Mouse (Mus musculus): ENCODE results near the gene Tle3.

The Tle3 gene

DNA sequence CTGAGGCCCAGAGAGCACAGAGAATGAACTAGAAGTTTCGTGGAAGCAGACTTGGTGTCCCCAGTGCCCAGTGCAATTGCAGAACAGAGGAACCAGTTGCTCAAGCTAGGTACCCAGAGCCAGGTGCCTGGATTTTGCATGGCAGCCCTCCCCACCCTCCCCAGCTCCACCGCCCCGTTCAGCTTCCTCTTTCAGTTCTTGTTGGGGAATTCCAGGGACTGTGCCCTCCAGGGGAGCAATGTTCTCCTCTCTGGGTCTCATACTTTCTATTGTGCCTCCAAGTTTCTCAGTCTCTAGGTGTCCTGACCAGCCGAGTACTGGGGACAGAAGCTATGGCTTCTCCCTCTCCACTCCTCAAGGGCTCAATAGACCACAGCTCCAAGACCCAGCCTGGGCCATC is 59.7 kb downstream of the Tle3 start:
- DNase-seq (ENCODE audit: extremely low read depth, low read depth, low spot score) = no peak

GRCm38 (mm10) chr9:61433206-61433605 is 61.0 kb downstream of the Tle3 start:
- no peak for DNase-seq (ENCODE audit: extremely low read depth, low read depth, low spot score)

DNA sequence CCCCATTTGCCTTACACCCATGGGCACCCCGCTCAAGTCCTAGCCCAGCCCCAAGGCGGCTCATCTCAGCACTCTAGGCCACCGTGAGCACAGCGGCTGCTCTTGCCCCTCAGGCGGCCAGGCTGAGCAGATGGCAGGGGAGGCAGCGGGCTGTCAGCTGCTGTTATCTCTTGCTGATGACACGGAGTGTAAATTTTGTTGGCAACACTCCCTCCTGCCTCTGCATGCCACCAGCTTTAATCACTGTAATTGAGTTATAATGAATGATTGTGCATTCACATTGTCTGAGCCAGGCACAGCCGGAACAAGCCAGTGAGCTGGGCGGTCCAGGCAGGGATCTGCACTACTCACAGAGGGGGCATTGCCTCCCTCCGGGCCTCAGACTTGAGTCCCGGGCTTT is 61.9 kb downstream of the Tle3 start:
- no peak for DNase-seq (ENCODE audit: extremely low read depth, low read depth, low spot score)

DNA sequence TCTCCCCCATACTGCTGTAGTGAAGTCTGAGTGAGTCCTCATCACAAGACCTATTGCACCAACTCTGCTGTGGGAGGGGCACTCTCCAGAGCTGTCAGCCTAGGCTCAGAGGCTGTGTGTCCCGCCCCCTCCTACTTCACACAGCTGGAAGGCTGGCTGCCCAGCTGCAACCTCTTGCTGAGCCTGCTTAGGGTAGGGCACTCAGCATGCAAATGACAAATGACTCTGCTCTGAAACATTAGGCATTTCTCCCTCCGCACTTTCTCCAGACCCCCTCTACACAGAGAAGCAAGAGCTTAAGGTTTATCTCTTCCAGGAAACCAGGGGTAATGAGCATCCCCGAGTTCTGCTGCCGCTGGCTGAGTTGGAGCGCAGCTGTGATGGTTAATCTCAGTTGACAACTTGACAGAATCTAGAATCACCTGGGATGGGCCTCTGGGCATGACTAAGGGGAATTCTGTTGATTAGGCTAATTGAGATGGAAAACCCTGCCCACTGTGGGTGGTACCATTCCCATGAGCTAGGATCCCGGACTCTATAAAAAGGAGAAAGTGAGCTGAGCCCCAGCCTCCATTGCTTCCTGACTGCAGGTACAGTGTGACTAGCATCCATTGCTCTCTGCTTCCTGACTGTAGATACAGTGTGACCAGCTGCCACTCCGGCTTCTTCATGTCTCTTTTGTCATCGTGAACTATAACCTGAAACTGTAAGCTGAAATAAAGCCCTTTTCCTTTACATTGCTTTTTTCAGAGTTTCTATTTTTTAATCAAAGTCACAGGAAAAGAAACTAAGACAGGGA is 63.2 kb downstream of the Tle3 start:
- no peak for DNase-seq (ENCODE audit: extremely low read depth, low read depth, low spot score)

DNA sequence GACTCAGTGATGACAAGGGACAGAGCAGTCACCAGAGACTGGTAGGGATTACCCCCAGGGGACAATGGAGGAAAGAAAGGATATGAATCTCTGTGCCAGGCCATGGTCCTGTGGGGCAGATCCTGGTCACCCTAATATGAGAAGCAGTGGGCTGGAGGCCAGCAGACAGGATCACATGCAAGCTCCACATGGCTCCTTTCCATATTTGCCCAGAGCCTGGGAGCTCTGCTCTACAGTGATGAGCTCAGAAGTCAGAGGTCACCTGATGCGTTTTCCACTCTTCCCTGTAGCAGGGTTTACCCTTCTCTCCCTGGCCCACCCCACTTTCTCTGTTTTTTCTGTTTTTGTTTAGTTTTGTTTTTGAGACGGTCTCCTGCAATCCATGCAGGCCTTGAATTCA is 63.9 kb downstream of the Tle3 start:
- DNase-seq (ENCODE audit: extremely low read depth, low read depth, low spot score) = no peak

DNA sequence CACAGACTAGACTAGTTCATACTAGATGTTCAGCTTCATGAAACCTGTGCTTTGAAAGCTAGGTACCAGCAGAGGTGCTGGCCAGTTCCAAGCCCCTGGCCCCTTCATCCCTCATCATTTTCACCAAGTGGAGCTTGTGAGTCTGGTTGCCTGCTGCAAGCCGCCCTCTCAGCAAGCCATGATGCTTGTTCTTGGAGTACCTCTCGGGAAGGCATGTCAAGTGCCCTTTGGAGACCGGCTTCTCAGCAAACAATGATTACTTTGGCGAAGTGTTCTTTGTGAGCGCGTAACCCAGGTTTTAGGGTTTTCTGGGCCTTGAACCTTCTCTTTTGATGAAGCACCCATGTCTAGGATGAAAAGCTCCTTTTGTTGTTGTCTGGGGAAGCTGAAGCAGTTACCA is 64.6 kb downstream of the Tle3 start:
- DNase-seq (ENCODE audit: extremely low read depth, low read depth, low spot score) = no peak

- DNase-seq (ENCODE audit: extremely low read depth, low read depth, low spot score) = peak; percentile 42
These were observed 66.9 kb downstream of the Tle3 start for GRCm38 (mm10) chr9:61439092-61439491.

GRCm38 (mm10) chr9:61439979-61440378 is 67.8 kb downstream of the Tle3 start:
- no peak for DNase-seq (ENCODE audit: extremely low read depth, low read depth, low spot score)

DNA sequence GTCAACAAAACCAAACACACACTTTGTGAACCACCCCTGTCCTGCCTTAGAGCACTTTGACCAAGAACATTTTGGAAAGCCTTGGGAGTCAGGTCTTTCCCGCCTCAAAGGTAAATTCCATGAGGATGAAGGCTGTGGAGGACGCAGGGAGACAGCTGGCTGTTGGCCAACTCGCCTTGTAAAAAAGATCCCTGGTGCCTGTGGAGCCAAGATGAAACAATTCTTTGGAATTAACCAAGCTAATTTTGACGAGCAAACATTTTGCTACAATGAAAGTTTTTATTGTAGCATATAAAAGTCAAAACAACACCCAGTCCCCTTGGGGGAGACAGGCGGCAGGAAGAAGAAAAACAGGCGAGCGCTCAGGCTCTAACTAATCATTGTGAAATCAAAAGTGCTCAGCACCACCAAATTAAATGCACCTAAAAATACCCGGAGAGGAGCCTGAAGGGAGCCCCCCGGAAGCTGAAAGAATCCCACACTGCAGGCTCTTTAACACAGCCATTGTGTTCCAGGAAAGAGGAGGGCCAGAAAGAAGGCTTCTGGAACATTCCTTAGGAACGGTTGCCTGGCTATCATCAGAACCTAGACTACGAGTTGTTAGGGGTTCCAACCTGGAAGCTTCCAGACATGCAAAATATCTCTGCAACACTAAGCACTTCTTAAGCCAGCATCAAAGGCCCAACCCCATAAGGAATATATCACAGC is 69.2 kb downstream of the Tle3 start:
- DNase-seq (ENCODE audit: extremely low read depth, low read depth, low spot score) = no peak

DNA sequence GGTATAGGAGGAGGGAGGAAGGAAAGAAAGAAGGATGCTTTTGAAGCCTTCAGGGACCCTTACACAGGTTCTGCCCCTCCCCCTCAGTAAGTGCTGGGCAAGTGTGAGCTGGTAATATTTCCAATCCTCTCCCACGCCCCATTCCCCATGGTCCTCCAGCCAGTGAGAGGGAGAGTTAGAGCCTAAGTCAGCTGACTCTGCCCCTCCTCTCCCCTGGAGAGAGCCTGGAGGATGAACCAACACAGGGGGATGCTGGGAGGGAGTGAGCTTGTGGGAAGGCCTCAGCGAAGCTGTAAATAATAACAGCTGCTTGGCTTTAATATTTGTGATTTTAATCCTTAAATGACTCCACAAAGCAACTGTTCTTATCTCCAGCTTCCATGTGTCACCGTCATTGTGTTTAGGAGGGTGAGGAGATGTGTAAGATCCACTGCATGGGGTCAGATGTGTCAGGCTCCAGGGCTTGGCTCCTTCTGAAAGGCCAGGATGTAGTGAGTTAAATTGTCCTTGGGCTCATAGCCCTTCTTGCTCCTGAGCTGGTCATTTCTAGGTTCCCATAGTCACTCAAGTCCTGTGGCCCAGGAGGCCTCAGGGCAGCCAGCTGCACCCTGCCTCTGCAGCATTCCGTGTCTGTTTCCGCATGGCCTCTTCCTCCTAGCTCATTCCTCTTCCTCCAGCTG is 70.9 kb downstream of the Tle3 start:
- no peak for DNase-seq (ENCODE audit: extremely low read depth, low read depth, low spot score)

DNA sequence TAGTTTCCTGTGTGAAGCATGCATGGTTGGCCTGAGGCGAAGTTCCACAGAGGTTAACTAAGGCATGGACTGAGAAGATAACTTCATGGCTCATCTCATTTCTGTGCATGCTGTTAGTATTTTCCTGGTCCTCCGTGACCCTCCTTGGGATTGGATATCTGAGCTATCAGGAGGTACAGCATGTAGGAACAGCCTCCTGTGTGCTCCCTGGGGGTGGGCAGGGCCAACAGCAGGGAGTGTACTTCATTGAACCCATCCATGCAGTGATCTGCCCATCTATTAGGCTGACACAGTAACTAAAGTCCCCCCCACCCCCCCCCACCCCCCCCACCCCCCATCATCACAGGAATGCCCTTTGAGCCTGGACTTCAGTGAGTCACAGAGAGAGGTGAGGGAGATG is 73.0 kb downstream of the Tle3 start:
- DNase-seq (ENCODE audit: extremely low read depth, low read depth, low spot score) = no peak

DNA sequence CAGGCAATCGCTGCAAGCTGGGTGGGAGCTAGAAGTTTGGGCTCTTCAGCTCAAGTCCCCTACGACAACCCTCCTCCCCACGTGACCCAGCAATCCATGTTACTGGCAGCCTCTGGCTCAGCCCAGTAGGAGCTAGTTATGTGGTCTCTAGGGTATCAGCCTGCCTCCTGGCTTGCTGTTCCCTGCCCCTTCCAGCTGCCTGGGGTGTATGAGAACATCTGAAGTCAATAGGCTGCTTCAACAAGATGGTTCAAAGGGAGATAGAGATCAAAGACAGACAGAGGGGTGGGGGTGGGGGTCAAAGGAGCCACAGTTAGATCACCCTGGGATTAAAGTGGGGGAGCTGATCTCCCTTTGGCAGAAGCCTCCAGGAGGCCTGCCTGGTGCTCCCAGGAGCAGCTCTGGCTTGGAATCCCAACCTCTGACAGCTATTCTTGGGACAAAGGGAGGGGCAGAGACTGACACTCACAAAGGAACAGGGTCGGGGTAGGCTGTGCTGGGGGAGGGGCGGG is 73.6 kb downstream of the Tle3 start:
- DNase-seq (ENCODE audit: extremely low read depth, low read depth, low spot score) = no peak

GRCm38 (mm10) chr9:61446965-61447364 is 74.8 kb downstream of the Tle3 start:
- DNase-seq (ENCODE audit: extremely low read depth, low read depth, low spot score) = no peak

GRCm38 (mm10) chr9:61449363-61449904 is 77.3 kb downstream of the Tle3 start:
- peak; percentile 46 for DNase-seq (ENCODE audit: extremely low read depth, low read depth, low spot score)

DNA sequence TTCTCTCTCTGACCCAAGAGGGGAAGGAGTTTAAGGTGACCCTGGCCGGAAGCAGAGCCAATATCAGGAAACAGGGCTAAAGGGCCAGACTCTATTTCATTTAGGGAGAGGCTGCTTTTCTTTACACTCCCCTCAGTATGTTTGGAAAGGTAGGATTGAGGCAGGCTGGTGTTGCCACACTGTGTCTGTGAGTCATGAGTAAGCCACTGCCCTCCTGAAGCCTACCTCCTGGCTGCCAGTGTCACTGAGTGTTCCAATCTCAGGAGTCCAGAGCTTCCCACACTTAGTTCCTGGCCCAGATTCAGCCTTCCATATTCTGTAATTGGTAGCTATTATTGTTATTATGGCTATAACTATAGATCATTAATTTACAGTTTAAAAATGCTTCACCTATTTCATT is 79.9 kb downstream of the Tle3 start:
- DNase-seq (ENCODE audit: extremely low read depth, low read depth, low spot score) = peak; percentile 51

GRCm38 (mm10) chr9:61455861-61456261 is 83.7 kb downstream of the Tle3 start:
- no peak for DNase-seq (ENCODE audit: extremely low read depth, low read depth, low spot score)

GRCm38 (mm10) chr9:61456441-61457161 is 84.4 kb downstream of the Tle3 start:
- DNase-seq (ENCODE audit: extremely low read depth, low read depth, low spot score) = no peak

DNA sequence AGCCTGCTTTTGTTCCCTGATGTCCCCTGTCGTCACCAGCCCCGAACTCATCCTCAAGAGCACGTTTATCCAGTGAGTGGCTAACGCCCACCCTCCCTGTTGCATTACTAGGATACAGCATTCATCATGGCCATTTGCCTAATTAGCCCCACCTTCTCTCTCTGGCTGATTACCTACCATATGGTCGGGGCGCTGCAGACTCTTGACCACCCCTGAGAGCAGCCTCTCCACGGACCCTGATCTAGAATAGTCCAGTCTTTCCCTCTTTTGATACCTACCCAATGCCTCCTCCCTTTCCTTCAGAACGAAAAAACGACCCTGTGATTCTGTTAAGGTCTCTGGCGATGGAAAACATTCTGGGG is 85.0 kb downstream of the Tle3 start:
- DNase-seq (ENCODE audit: extremely low read depth, low read depth, low spot score) = no peak

- no peak for DNase-seq (ENCODE audit: extremely low read depth, low read depth, low spot score)
These were observed 89.7 kb downstream of the Tle3 start for GRCm38 (mm10) chr9:61461859-61462258.

GRCm38 (mm10) chr9:61467436-61467835 is 95.3 kb downstream of the Tle3 start:
- DNase-seq (ENCODE audit: extremely low read depth, low read depth, low spot score) = no peak

All from fat pad, adult 2 months (tissue).